Mouse (Mus musculus) CD8-positive naive resting alpha-beta T cell, adult 2 months (primary cell): ENCODE measurements around the gene Sept5.

ENCODE experiments used
- DNase-seq, 2 experiments: peaks; one replicate each; pipeline ENCODE4 v3.0.0; 2022; ENCODE audit warnings: low read depth in 2 of 2, low spot score in 2 of 2

The Sept5 gene

GRCm38 (mm10) chr16:18617370-18618065 lies 12.2 kb downstream of the Sept5 start:
- peak; percentile 74 to 81 for DNase-seq

GRCm38 (mm10) chr16:18613301-18613700 lies 16.5 kb downstream of the Sept5 start:
- no peak for DNase-seq

DNA sequence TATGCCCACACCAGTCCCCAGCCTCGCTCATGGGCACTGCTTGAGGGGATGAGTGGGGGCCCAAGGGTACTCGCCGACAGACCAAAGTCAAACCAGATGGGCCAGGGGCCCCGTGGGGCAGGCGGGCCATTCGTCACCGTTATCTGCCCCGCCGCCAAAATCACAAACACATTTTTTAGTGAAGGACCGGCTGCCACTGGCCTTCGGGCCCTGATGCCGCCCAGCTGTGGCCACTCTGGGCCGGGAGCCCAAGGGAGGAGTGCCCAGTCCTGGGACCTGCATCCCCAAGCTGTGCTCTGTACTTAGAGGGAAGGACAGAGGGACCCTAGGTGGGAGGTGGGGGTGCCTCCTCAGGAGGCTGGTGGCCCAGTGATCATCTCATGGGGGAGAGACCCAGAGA lies 18.0 kb downstream of the Sept5 start:
- no peak for DNase-seq

DNA sequence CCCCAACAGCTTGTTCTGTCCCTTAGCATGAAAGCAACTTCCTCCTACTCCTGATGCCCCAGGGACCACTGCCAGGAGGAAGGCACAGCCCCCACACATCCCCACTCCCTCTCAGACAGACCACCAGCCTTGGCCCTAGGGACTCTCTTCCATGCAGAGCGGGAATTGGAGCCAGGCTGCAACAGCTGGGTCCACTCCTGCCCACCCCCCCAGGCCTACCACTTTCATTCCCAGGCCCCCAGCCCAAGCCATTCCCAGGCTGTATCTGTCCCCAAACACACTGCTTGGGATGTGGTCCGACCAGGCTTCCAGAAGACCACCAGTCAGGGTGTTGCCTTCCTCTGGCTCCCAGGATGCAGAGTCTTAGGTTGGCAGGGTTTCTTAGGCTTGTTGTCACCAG lies 20.7 kb downstream of the Sept5 start:
- DNase-seq: no peak

GRCm38 (mm10) chr16:18608226-18608625 lies 21.5 kb downstream of the Sept5 start:
- no peak for DNase-seq

DNA sequence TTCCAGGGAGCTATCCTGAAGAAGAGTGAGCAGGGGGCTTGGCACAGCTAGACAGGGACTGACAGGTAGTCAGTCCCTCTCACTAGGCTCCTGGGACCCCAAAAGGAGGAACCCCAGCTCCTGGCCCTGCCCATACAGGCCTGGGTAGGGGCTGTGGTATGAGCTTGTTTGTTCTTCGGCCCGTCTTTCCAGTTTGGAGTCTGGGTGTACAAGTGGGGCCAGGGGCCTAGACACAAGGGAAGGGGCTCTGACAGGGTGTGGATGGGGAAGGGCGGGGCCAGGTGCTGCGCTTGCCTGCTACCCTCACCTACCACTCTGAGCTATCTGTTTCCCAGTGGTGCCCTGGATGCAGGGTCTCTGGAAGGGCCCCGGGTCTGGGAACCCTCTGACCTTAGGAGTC lies 24.0 kb downstream of the Sept5 start:
- no peak for DNase-seq

GRCm38 (mm10) chr16:18604267-18604701 lies 25.5 kb downstream of the Sept5 start:
- no peak for DNase-seq

- DNase-seq: no peak
Observed at GRCm38 (mm10) chr16:18601447-18601846, 28.3 kb downstream of the Sept5 start.

- DNase-seq: no peak
Observed at GRCm38 (mm10) chr16:18598006-18598405, 31.7 kb downstream of the Sept5 start.

GRCm38 (mm10) chr16:18596255-18596654 lies 33.5 kb downstream of the Sept5 start:
- no peak for DNase-seq

DNA sequence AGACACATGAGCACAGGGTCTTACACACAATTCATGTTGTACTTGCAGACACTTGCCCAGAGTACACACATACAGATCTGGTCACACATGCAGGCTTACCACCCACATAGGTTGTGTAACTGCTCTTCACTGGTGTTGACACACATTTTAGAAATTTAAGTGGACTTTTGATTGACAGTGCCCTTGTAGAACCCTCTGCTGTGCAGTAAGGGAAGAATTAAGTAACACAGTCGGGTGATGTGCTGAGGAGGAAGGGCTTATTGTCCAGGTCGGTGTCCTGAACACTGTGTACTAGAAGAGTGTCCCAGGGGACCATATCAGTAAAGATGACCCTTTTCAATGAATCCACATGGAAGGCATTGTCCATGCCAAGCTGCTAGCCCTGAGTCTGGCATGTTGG lies 35.8 kb downstream of the Sept5 start:
- no peak for DNase-seq

DNA sequence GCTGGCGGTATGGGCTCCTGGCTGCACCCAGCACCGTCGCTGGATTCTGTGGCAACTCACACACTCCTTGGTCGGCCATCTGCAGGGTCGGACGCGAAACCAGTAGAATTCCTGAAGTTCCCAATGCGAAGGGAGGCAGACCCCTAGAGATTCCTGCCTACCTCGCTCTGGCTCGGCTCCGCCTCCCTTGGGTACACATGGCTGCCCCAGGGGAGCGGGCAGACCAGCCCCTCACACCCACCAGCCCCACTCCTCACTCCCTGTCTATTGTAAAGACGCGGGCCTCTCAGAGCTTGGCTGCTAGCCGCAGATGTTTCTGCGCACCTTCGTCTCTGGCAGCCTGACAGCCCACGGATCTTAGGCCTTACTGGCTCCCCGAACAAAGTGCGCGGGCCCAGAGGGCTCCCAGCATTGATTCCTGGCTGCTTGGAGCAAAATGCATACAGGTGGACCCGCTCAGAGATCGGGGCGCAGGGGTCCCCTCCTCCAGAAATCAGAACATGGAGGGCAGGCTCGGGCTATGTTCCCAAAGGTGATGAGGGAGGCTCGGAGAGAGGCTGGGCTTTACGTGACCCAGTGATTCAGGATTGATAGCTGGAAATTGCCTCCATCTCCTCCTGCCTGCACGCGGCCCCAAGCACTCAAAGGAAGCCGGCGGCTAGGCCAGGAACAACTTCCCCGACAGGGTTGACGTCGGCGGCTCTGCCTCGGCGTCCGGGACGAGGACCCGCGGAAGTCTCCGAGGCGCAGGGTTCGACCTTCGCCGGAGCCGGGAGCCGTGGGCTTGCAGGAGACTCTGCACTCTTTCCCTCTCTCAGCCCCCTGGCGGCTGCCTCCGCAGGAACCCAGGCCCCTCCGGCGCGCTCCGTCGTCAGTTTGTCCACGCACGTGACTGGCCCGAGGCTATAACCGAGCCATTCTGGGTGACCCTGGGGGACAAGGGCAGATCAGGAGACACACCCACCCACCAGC lies 38.4 kb downstream of the Sept5 start:
- no peak for DNase-seq

- peak; percentile 15 to 24 for DNase-seq
Observed at GRCm38 (mm10) chr16:18589804-18590790, 39.7 kb downstream of the Sept5 start, which contains the start of gene Tbx1. Gene Tbx1 (minus strand): TSS chr16:18590671.

GRCm38 (mm10) chr16:18589080-18589621 lies 40.6 kb downstream of the Sept5 start:
- no peak for DNase-seq

DNA sequence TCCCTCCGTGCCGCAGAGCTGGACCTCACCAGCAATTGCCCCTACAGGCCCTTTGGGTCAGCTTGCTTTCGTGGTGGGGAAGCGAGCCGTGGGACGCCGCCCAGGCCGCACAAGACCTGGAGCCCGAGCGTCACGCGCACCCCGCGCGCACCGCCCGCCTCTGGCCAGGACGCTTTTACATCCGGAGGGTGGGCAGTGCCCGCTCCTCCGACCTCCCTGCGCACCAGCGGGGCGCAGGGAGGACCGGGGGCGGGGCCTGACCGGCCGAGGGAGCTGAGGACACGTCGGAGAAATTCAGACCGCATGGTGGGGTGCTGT lies 41.1 kb downstream of the Sept5 start:
- no peak for DNase-seq

- no peak for DNase-seq
Observed at GRCm38 (mm10) chr16:18587847-18588737, 41.7 kb downstream of the Sept5 start.

DNA sequence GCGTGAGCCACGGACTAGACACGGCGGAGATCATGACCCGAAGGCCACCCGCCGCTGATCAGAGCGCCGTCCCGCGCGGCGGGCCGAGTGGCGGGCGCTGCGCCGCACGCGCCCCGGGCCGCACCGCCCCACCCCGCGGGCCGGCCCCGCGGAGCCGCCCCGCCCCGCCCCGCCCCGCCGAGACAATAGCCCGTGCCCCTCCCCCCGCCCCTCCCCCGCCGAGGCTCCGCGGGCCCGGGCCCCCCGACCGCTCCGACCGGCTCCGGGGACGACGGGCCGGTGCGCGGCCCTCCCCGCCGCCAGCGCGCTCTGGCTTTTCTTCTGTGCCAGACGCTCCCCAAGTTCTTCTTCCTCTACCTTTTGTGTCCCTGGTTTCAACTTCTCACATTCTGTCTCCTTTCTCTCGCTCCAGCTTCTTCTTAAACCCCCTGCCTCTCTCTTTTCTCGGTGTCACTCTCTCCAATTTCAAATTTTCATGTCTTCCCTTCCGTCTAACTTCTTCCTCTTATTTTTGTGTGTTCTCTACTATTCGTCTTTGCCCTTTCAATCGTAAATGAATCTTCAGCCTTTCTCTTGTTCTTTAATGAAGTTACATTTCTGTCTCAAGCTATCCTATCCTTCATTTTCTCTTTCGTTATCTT lies 42.7 kb downstream of the Sept5 start:
- no peak for DNase-seq

GRCm38 (mm10) chr16:18586076-18586905 lies 43.5 kb downstream of the Sept5 start:
- DNase-seq: no peak
